ENCODE assay signal across 8 mouse cellular contexts in the genomic region with DNA sequence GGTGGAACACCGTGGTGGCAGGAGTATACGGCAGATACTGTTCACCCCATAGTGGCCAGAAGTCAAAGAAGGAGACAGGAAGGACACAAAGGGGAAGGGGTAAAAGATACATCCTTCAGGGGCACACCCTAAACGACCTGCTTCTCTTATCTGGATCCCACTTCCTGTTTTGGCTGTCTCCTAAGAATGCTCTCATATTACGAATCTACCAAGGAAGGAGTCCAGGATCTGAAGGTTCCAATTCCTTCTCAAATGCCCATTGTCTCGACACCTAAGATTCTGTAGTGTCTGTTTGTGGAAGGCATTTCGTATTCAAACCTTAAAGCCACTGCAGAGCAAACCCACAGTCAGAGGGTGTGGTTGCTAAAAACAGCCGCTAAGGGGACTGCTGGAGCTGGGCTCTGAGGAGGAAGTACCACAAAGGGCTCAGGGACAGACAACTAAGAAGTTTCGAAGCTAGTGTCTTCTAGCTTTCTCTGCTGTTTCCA. TPM values are rescaled to one million over a fixed set of nuclear protein-coding genes. Genes with fewer than 3 reads are reported as not detected.
DNase-seq lines count a peak whose midpoint lies in the region; ATAC-seq and TF ChIP-seq lines count a peak whose summit lies in the region.

No protein-coding gene starts in this region.

- peaks cover 13% of the 10 kb centered on the region for H3K4me1 ChIP-seq in bone marrow, adult 2 months (ENCODE audit: control insufficient read depth, insufficient read depth, low read length)
- no peaks in the 10 kb centered on the region; the same call in 1 of the 2 replicates for H3K4me1 ChIP-seq in heart, embryonic 16.5 days (ENCODE audit: control insufficient read depth, insufficient read depth, low read length)

- TF ChIP-seq POLR2A in bone marrow, adult 2 months (IDR thresholded peaks at IDR 0.05; ENCODE audit: borderline replicate concordance, control insufficient read depth, low read depth, low read length), result 0 out of 2 replicates have a peak, but pooled peaks have one; percentile 22

- 0 out of 2 replicates have a peak, but pooled peaks cover 2% of the 10 kb centered on the region for H3K9me3 ChIP-seq in heart, embryonic 16.5 days (replicated peaks; ENCODE audit: control insufficient read depth, low read length)

- no peaks in the 10 kb centered on the region for H3K36me3 ChIP-seq in heart, embryonic 16.5 days (ENCODE audit: control insufficient read depth, insufficient read depth)

- H3K4me3 ChIP-seq in bone marrow, adult 2 months (replicated peaks; ENCODE audit: control insufficient read depth, low read depth, low read length), result peak overlapping the region; percentile 25
- H3K4me3 ChIP-seq in heart, embryonic 16.5 days (ENCODE audit: low read length), result 0 out of 2 replicates have a peak overlapping the region, but pooled peaks have one; percentile 6

- peak overlapping the region; percentile 85 for H3K27ac ChIP-seq in bone marrow, adult 2 months (ENCODE audit: control insufficient read depth, insufficient read depth, low read depth, low read length, poor library complexity)
- peak overlapping the region; percentile 46; the same call in 1 of the 2 replicates for H3K27ac ChIP-seq in heart, embryonic 16.5 days (ENCODE audit: low read length)

- peak; percentile 48; the same call in 1 of the 2 replicates for TF ChIP-seq CTCF in bone marrow, adult 2 months (IDR thresholded peaks at IDR 0.05; ENCODE audit: control insufficient read depth, insufficient read depth, low read length)

- peak overlapping the region; percentile 42 for H3K4me2 ChIP-seq in heart, embryonic 16.5 days (ENCODE audit: low read depth, low read length)

- H3K27me3 ChIP-seq in heart, embryonic 16.5 days (ENCODE audit: control insufficient read depth, insufficient read depth, low read length), result no peaks in the 10 kb centered on the region

- under 1% methylated on average over 8 of the region's 8 CpGs for WGBS in bone marrow, adult 2 months
- WGBS in heart, embryonic 16.5 days, result 18% methylated on average over 8 of the region's 8 CpGs

- DNase-seq in thymus, postnatal 25 days, result peak; percentile 80
- no peak for DNase-seq in kidney, postnatal 10 days
- DNase-seq in ovary, postnatal 10 days (ENCODE audit: low spot score), result no peak
- DNase-seq in left cerebral cortex, adult 8-10 months (ENCODE audit: low spot score in 2 of 2), result no peak

- 0 out of 2 replicates have a peak overlapping the region, but pooled peaks have one; percentile 18 for H3K9ac ChIP-seq in heart, embryonic 16.5 days (ENCODE audit: low read length)

- peak; percentile 46 for ATAC-seq in CD4-positive, CD25-positive, alpha-beta regulatory T cell, adult 4 months
- no peak for ATAC-seq in heart, embryonic 16.5 days (replicated peaks; ENCODE audit: extremely low read depth, insufficient read depth, low FRiP score)
- ATAC-seq in megakaryocyte, adult 5-6 weeks (ENCODE audit: poor library complexity, severe bottlenecking), result peak; percentile 22

RNA-seq across cellular contexts. Expression of a gene that starts 39.7 kb away (rescaled TPM):
- polyA plus RNA-seq in CD4-positive, CD25-positive, alpha-beta regulatory T cell, adult 4 months (2017; shearing (Covaris generic)), result under 1 TPM; 0.89 to 0.98 TPM
- 4.8 and 12.0 TPM in 2 replicates for polyA plus RNA-seq in bone marrow, adult 2 months (2011; ENCODE audit: insufficient read depth, insufficient read length, low replicate concordance, missing spikeins)
- 1.2 and 1.8 TPM in 2 replicates for polyA plus RNA-seq in heart, embryonic 16.5 days (2015; fragmentation: Nextera tagmentation; extraction: Ambion mirVana)
- total RNA-seq in megakaryocyte, adult 5-6 weeks (2015), result 119 and 127 TPM in 2 replicates
- 94.4 and 94.8 TPM in 2 replicates for total RNA-seq in megakaryocyte, adult 5-6 weeks (2017)
- under 1 TPM in 2 of 4 experiments, not detected in 2; 0.17 to 0.34 TPM for total RNA-seq in left cerebral cortex, adult 8-10 months (2022)

RNA-seq across cellular contexts. Expression of a gene that starts 49.4 kb away (rescaled TPM):
- polyA plus RNA-seq in CD4-positive, CD25-positive, alpha-beta regulatory T cell, adult 4 months (2017; shearing (Covaris generic)), result not detected
- polyA plus RNA-seq in bone marrow, adult 2 months (2011; ENCODE audit: insufficient read depth, insufficient read length, low replicate concordance, missing spikeins), result not detected in 2 replicates
- polyA plus RNA-seq in heart, embryonic 16.5 days (2015; fragmentation: Nextera tagmentation; extraction: Ambion mirVana), result not detected in 2 replicates
- 0.23 and 1.0 TPM in 2 replicates for total RNA-seq in megakaryocyte, adult 5-6 weeks (2015)
- total RNA-seq in megakaryocyte, adult 5-6 weeks (2017), result 0.33 TPM in 1 of 2 replicates, not detected in the other
- not detected for total RNA-seq in left cerebral cortex, adult 8-10 months (2022)
